8 mouse cellular contexts compared by ENCODE assay signal in genomic region chr7:70118971-70119370, GRCm38 (mm10).
DNase-seq lines count a peak whose midpoint lies in the region; ATAC-seq and TF ChIP-seq lines count a peak whose summit lies in the region.

No protein-coding gene starts in this region.

- peak overlapping the region; percentile 56 for H3K4me3 ChIP-seq in heart, embryonic 10.5 days
- no peak overlapping the region for H3K4me3 ChIP-seq in heart, adult 2 months
- peak overlapping the region; percentile 44 for H3K4me3 ChIP-seq in forebrain, embryonic 16.5 days (replicated peaks; ENCODE audit: low read length)
- H3K4me3 ChIP-seq in liver, embryonic 15.5 days (replicated peaks), result no peak overlapping the region

- 44% methylated on average over 7 of the region's 7 CpGs for WGBS in heart, embryonic 10.5 days
- 53% methylated on average over 7 of the region's 7 CpGs for WGBS in heart, adult 2 months
- 3% methylated on average over 7 of the region's 7 CpGs for WGBS in forebrain, embryonic 16.5 days
- 41% methylated on average over 7 of the region's 7 CpGs for WGBS in liver, embryonic 15.5 days (ENCODE audit: insufficient replicate concordance)

- H3K27ac ChIP-seq in heart, embryonic 10.5 days, result no peak overlapping the region
- H3K27ac ChIP-seq in heart, adult 2 months, result no peak overlapping the region
- H3K27ac ChIP-seq in forebrain, embryonic 16.5 days (ENCODE audit: low read length), result peak overlapping the region; percentile 86
- no peak overlapping the region for H3K27ac ChIP-seq in liver, embryonic 15.5 days (replicated peaks)

- no peak for DNase-seq in heart, embryonic 10.5 days (ENCODE audit: low spot score)
- DNase-seq in heart, adult 2 months, result no peak
- DNase-seq in Muller cell, postnatal 12 days (ENCODE audit: inconsistent ontology term), result peak; percentile 32
- DNase-seq in right cerebral cortex, postnatal 4 days, result no peak
- no peak for DNase-seq in adrenal gland, postnatal 10 days
- DNase-seq in urinary bladder, postnatal 10 days (ENCODE audit: low spot score), result no peak

- no peaks in the 10 kb centered on the region for H3K9me3 ChIP-seq in heart, embryonic 10.5 days
- no peaks in the 10 kb centered on the region for H3K9me3 ChIP-seq in forebrain, embryonic 16.5 days (ENCODE audit: control insufficient read depth, low read length)
- no peaks in the 10 kb centered on the region for H3K9me3 ChIP-seq in liver, embryonic 15.5 days (replicated peaks)

- no peaks in the 10 kb centered on the region for H3K79me2 ChIP-seq in heart, adult 2 months (replicated peaks; ENCODE audit: control insufficient read depth, insufficient read depth, low read length)

- no peak for TF ChIP-seq CTCF in heart, adult 2 months (IDR thresholded peaks at IDR 0.05)

- peaks cover 42% of the 10 kb centered on the region for H3K27me3 ChIP-seq in heart, embryonic 10.5 days (ENCODE audit: insufficient read depth, poor library complexity, severe bottlenecking)
- no peaks in the 10 kb centered on the region for H3K27me3 ChIP-seq in heart, adult 2 months (ENCODE audit: control insufficient read depth, insufficient read depth, low read length)
- peaks cover 8% of the 10 kb centered on the region; the same call in 1 of the 2 replicates for H3K27me3 ChIP-seq in forebrain, embryonic 16.5 days (replicated peaks; ENCODE audit: control insufficient read depth, insufficient read depth, low read length)
- H3K27me3 ChIP-seq in liver, embryonic 15.5 days, result peaks cover 4% of the 10 kb centered on the region; the same call in 1 of the 2 replicates

- no peaks in the 10 kb centered on the region for H3K4me1 ChIP-seq in heart, embryonic 10.5 days
- no peaks in the 10 kb centered on the region for H3K4me1 ChIP-seq in heart, adult 2 months (ENCODE audit: control insufficient read depth, insufficient read depth, low read length)
- H3K4me1 ChIP-seq in forebrain, embryonic 16.5 days (replicated peaks; ENCODE audit: control insufficient read depth, insufficient read depth, low read length), result peaks cover 17% of the 10 kb centered on the region
- no peaks in the 10 kb centered on the region for H3K4me1 ChIP-seq in liver, embryonic 15.5 days (replicated peaks)

- ATAC-seq in forebrain, embryonic 16.5 days, result no peak
- ATAC-seq in liver, embryonic 15.5 days (ENCODE audit: insufficient read depth), result no peak

- no peaks in the 10 kb centered on the region for H3K36me3 ChIP-seq in heart, embryonic 10.5 days
- H3K36me3 ChIP-seq in heart, adult 2 months (ENCODE audit: control insufficient read depth, insufficient read depth, low read length), result no peaks in the 10 kb centered on the region
- no peaks in the 10 kb centered on the region for H3K36me3 ChIP-seq in forebrain, embryonic 16.5 days (ENCODE audit: control insufficient read depth, insufficient read depth)
- H3K36me3 ChIP-seq in liver, embryonic 15.5 days (replicated peaks), result no peaks in the 10 kb centered on the region

- H3K9ac ChIP-seq in heart, adult 2 months (ENCODE audit: low read depth, low read length), result no peak overlapping the region
- H3K9ac ChIP-seq in forebrain, embryonic 16.5 days (replicated peaks; ENCODE audit: low read depth, low read length), result peak overlapping the region; percentile 58
- H3K9ac ChIP-seq in liver, embryonic 15.5 days, result no peak overlapping the region

- no peak for TF ChIP-seq EP300 in heart, adult 2 months (IDR thresholded peaks at IDR 0.05; ENCODE audit: insufficient read depth, low read depth, low read length)

- TF ChIP-seq POLR2A in heart, adult 2 months (IDR thresholded peaks at IDR 0.05; ENCODE audit: insufficient read depth, low read depth, low read length), result no peak

- intact Hi-C loops in heart, adult 2 months (cut with DNase I), result loop anchor here (10.0 kb wide), 1 partner anchor 216 kb away; no protein-coding TSS in a partner anchor

- peak overlapping the region; percentile 92 for H3K4me2 ChIP-seq in forebrain, embryonic 16.5 days (ENCODE audit: low read length)
- H3K4me2 ChIP-seq in liver, embryonic 15.5 days, result peak overlapping the region; percentile 32; the same call in 1 of the 2 replicates

Comparison
In these comparisons a context has a peak if more than half of its experiments do, and no peak if none do; other contexts are left out.
1. H3K4me3 ChIP-seq: peak in heart, embryonic 10.5 days (single experiment) and forebrain, embryonic 16.5 days (single experiment); none in heart, adult 2 months (single experiment) and liver, embryonic 15.5 days (single experiment).